13 mouse cellular contexts compared by ENCODE assay signal in the genomic region with DNA sequence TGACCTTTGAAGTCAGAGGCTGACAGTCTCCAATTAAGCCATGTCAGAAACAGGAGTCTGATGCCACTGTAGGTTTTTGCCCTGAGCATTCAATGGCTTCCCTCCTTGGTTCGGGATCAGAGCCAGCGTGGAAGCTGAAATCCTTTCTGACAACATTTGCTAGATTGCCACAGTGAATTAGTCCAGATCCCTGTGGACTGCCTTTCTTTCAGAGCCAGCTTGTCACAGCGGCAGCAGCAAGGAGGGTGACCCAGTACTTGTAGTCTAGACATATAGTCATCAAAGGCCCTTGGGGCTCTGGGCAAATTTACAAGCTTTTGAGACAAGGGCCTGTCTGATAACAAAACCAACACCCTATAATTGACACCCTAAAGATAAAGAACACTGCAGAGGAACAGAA.
A peak's percentile ranks its signal among the peaks of the same experiment; 100 is the strongest.
DNase-seq lines count a peak whose midpoint lies in the region; ATAC-seq and TF ChIP-seq lines count a peak whose summit lies in the region.
"Had no signal": no experiment of that assay in that cellular context is flagged by ENCODE, and none has a peak within 500 bp of the region (broad histone marks: within the 10 kb centered on the region; RNA-seq: fewer than 3 reads in every experiment).

No protein-coding gene starts in this region.

- H3K27ac ChIP-seq in heart, embryonic 10.5 days, result peak overlapping the region; percentile 13; the same call in 1 of the 2 replicates
- no peak overlapping the region for H3K27ac ChIP-seq in lung, embryonic 14.5 days (ENCODE audit: low read depth)
- no peak overlapping the region for H3K27ac ChIP-seq in lung, postnatal 0 days (ENCODE audit: low read length)
- H3K27ac ChIP-seq: macrophage had no signal

- H3K9ac ChIP-seq in lung, embryonic 14.5 days, result no peak overlapping the region
- H3K9ac ChIP-seq in lung, postnatal 0 days (replicated peaks; ENCODE audit: low read depth), result no peak overlapping the region
- H3K9ac ChIP-seq: liver, postnatal 0 days had no signal

- no peak for TF ChIP-seq CTCF in lung, embryonic 14.5 days (IDR thresholded peaks at IDR 0.05; ENCODE audit: low read depth)
- TF ChIP-seq CTCF in lung, postnatal 0 days (IDR thresholded peaks at IDR 0.05), result no peak

- ATAC-seq in lung, embryonic 14.5 days (ENCODE audit: insufficient read depth), result no peak
- ATAC-seq in lung, postnatal 0 days, result no peak
- ATAC-seq in megakaryocyte-erythroid progenitor cell, adult 5-6 weeks (replicated peaks; ENCODE audit: low FRiP score, low TSS enrichment, poor library complexity, severe bottlenecking), result peak; percentile 61
- ATAC-seq: liver, postnatal 0 days had no signal

- no peaks in the 10 kb centered on the region for H3K36me3 ChIP-seq in heart, embryonic 10.5 days
- H3K36me3 ChIP-seq in lung, embryonic 14.5 days (ENCODE audit: insufficient read depth), result no peaks in the 10 kb centered on the region
- no peaks in the 10 kb centered on the region for H3K36me3 ChIP-seq in lung, postnatal 0 days (ENCODE audit: insufficient read depth, low read length)

- 9% methylated on average over 3 of the region's 3 CpGs for WGBS in heart, embryonic 10.5 days
- WGBS in lung, embryonic 14.5 days, result 9% methylated on average over 3 of the region's 3 CpGs
- WGBS in lung, postnatal 0 days, result 19% methylated on average over 3 of the region's 3 CpGs

- TF ChIP-seq EP300 in lung, postnatal 0 days (IDR thresholded peaks at IDR 0.05), result no peak

- peak; percentile 33 for DNase-seq in adrenal gland, postnatal 10 days
- DNase-seq in adrenal gland, adult 2 months, result no peak
- DNase-seq in heart, embryonic 10.5 days (ENCODE audit: low spot score), result peak; percentile 86
- no peak for DNase-seq in heart, adult 9 months (ENCODE audit: low spot score in 2 of 2)
- DNase-seq in lung, embryonic 14.5 days, result peak; percentile 13
- DNase-seq in lung, postnatal 0 days (ENCODE audit: low spot score), result no peak
- no peak for DNase-seq in natural killer cell, adult 2 months (ENCODE audit: low spot score in 2 of 2)
- DNase-seq: kidney, adult 11 months; kidney, postnatal 4 days; liver, postnatal 0 days; right cerebral cortex, postnatal 25 days had no signal

- H3K4me1 ChIP-seq in heart, embryonic 10.5 days, result peaks cover 41% of the 10 kb centered on the region
- no peaks in the 10 kb centered on the region for H3K4me1 ChIP-seq in lung, embryonic 14.5 days (ENCODE audit: insufficient read depth)
- H3K4me1 ChIP-seq in lung, postnatal 0 days (ENCODE audit: insufficient read depth, low read depth, low read length), result no peaks in the 10 kb centered on the region

- H3K9me3 ChIP-seq in heart, embryonic 10.5 days, result no peaks in the 10 kb centered on the region
- no peaks in the 10 kb centered on the region for H3K9me3 ChIP-seq in lung, embryonic 14.5 days (ENCODE audit: low read depth, low read length)
- no peaks in the 10 kb centered on the region for H3K9me3 ChIP-seq in lung, postnatal 0 days (ENCODE audit: low read length)

- H3K27me3 ChIP-seq in heart, embryonic 10.5 days (ENCODE audit: insufficient read depth, poor library complexity, severe bottlenecking), result no peaks in the 10 kb centered on the region
- no peaks in the 10 kb centered on the region for H3K27me3 ChIP-seq in lung, embryonic 14.5 days (ENCODE audit: insufficient read depth, low read length)
- no peaks in the 10 kb centered on the region for H3K27me3 ChIP-seq in lung, postnatal 0 days (replicated peaks; ENCODE audit: insufficient read depth, low read length)

- H3K4me2 ChIP-seq in lung, embryonic 14.5 days, result no peak overlapping the region
- H3K4me2 ChIP-seq in lung, postnatal 0 days (replicated peaks; ENCODE audit: low read depth, low read length), result no peak overlapping the region

- H3K4me3 ChIP-seq in heart, embryonic 10.5 days, result 0 out of 2 replicates have a peak overlapping the region, but pooled peaks have one; percentile 12
- H3K4me3 ChIP-seq in lung, embryonic 14.5 days (ENCODE audit: low read depth, low read length), result no peak overlapping the region
- no peak overlapping the region for H3K4me3 ChIP-seq in lung, postnatal 0 days (ENCODE audit: low read depth, low read length)

Comparison
In these comparisons a context has a peak if more than half of its experiments do, and no peak if none do; other contexts are left out.
1. DNase-seq: peak in adrenal gland, postnatal 10 days (single experiment), heart, embryonic 10.5 days (single experiment) and lung, embryonic 14.5 days (single experiment); none in adrenal gland, adult 2 months (single experiment), heart, adult 9 months (0 of 2), lung, postnatal 0 days (single experiment) and natural killer cell, adult 2 months (0 of 2).